Mouse (Mus musculus): ENCODE data around the gene Lefty1. TPM values are rescaled to one million over a fixed set of nuclear protein-coding genes. Genes with fewer than 3 reads are reported as not detected.
A peak's percentile ranks its signal among the peaks of the same experiment; 100 is the strongest.
"Not testable (repeated sequence)": the region's sequence is repeated elsewhere in the genome, so short reads cannot be mapped to it uniquely, and the experiment has no call there.

The Lefty1 gene
- total RNA-seq, 2 experiments from 2014 or later, result 0.48 to 0.79 TPM

DNA sequence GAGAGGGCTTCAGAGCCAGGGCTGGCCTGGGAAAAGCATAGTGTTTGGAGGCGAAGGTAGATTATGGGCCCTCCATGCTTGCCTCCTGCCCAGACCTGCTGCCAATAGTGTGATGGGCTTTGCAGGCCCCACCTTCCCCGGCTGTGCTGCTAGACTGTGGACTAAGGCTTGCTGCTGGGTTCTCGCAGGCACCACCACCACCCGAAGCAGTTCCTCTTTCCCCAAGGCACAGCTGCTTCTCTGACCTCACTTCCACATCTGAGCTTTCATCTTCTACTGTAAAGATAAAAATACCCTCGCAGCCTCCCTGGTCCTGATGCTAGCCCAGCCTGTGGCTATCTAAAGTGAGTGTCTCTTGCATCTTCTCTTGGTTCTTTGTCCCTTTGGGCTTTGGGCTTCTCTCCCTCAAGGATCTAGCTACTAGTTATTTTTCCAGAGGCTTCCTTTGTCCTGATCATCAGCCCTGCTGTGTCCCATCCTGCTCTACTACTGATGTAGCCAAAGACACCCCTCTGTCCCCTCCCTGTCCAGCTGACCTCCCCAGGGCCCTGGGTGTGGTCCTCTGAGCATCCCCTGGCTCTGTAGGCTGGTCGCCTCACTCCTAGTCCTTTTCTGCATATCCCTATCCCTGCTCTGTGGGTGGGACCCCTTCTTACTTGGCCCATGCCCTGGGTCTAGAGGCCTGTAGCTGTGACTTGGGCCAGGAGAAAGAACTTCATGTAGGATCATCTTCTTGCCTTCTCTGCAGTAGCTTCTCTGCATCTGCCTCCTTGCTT lies 12.4 kb upstream of the Lefty1 start:
- DNase-seq, result no peak

DNA sequence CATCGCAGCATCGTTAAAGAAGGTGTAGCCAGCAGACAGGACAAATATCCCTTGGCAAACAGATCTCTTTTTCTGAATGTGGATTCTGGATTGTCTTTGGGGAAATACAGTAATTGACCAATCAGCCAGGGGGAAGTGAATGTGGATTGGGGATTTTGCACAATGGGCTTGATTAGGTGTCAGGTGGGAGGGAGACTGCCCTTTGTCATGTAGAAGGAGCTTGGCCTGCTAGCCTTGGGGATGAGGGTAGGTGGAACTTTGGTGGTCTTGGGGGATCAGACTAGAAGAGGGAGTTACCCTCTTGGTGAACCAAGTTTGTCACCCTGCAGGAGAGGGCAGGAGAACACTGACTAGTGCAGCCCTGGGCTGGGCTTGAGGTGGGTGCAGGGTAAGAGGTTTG lies 10.1 kb upstream of the Lefty1 start:
- DNase-seq, result no peak

DNA sequence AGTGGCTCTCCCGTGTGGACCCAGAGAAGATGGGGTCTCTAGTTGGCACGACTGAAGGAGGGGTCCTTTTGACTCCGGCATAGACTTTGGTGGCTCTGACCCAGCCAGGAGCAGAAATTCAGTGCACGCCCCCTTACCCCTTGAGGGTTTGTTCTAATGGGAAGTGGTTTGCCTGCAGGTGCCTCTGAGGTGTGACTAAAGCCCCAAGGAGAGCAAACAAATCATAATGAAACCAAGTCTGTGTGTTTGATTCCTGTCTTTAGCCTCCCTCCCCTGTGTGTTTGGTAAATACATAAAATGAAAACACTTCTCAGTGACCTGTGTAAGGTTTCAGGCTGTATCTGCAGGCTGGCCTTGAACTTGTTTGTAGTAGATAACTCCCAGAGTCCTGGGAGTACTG lies 8.5 kb upstream of the Lefty1 start:
- DNase-seq, result no peak

DNA sequence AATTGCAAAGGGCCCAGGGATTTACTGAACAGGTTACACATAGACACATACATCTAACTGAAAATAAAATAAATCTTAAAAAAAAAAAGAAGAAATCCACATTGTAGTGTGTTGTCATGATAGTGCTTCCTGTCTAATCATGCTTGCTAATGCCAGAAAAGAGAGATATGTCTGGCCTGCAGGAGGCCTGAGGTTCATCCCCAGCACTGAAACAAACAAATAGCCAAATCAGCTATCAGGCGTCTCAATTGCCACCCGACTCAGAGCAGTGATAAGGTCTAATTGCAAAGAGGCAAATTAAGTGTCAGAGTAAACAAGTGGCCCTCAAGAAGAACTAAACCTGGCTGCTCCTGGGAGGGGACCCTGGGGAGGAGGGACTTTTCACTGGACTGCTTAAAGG lies 5.2 kb upstream of the Lefty1 start:
- DNase-seq, result no peak

DNA sequence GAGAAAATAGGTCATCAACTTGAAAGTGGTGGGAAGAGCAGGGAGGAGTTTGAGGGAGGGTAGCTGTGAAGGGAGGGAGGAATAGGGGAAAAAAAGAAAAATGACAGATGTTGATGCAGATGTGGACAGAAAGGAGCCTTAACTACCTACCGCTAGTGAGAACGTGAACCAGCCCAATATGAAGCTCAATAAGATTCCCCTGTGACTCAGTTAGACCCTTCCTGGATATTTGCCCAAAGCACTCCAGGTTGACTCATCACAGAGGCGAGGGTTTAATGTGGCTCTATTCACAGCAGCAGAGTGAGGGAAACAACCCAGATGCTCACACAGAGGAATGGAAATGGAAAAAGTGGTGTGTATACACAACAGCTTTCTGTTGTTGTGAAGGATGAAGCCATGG lies 3.7 kb upstream of the Lefty1 start:
- DNase-seq, result no peak

DNA sequence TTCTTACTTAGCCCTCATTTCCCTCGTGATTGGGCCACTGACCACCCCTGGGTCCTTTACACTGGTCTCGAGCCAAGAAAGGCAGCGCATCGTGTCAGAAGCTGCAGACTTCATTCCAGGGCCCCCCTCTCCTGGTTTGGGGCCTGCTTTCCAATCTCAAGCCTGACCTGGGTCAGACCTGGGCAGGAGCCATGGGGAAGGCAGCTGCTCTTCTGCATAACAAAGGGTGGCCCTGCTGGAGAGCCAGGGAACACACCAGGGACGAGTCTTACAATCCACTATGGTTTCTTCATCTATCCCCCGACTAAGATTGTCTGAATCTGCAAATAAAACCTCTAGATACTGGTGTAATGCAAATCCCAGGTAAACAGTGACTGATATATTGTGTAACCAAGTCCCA lies 1.2 kb upstream of the Lefty1 start:
- no peak for DNase-seq

DNA sequence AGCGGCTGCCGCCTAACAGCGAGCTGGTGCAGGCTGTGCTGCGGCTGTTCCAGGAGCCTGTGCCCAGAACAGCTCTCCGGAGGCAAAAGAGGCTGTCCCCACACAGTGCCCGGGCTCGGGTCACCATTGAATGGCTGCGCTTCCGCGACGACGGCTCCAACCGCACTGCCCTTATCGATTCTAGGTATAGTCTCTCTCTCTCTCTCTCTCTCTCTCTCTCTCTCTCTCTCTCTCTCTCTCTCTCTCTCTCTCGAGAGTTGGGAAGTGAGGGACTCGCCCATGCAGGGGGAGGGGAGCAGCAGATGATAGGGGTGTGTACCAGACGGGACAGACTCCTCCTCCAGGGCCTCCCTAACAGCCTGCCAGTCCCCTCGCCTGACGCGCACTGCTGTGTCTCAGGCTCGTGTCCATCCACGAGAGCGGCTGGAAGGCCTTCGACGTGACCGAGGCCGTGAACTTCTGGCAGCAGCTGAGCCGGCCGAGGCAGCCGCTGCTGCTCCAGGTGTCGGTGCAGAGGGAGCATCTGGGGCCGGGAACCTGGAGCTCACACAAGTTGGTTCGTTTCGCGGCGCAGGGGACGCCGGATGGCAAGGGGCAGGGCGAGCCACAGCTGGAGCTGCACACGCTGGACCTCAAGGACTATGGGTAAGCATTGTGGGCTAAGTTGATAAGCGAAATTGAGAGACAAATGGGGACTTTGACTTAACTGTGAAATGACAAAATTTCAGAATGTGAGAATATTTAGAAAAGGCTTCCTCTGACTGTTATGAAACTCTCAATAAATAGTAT lies 2.0 kb downstream of the Lefty1 start:
- peak; percentile 56 for DNase-seq

DNA sequence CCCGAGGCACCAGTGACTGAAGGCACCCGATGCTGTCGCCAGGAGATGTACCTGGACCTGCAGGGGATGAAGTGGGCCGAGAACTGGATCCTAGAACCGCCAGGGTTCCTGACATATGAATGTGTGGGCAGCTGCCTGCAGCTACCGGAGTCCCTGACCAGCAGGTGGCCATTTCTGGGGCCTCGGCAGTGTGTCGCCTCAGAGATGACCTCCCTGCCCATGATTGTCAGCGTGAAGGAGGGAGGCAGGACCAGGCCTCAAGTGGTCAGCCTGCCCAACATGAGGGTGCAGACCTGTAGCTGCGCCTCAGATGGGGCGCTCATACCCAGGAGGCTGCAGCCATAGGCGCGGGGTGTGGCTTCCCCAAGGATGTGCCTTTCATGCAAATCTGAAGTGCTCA lies 2.8 kb downstream of the Lefty1 start:
- DNase-seq, result not testable (repeated sequence)

DNA sequence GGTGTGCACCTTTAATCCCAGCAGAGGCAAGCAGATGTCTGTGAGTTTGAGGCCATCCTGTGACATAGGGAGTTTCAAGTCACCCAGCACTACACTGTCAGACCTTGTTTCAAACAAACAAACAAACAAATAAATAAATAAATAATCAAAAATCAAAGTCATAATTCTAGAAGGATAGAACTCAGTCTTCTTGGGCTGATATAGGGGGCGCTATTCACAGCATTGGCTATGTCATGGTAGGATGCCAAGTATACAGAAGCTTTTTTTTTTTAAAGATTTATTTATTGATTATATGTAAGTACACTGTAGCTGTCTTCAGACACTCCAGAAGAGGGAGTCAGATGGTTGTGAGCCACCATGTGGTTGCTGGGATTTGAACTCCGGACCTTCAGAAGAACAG lies 4.0 kb downstream of the Lefty1 start:
- DNase-seq, result not testable (repeated sequence)

DNA sequence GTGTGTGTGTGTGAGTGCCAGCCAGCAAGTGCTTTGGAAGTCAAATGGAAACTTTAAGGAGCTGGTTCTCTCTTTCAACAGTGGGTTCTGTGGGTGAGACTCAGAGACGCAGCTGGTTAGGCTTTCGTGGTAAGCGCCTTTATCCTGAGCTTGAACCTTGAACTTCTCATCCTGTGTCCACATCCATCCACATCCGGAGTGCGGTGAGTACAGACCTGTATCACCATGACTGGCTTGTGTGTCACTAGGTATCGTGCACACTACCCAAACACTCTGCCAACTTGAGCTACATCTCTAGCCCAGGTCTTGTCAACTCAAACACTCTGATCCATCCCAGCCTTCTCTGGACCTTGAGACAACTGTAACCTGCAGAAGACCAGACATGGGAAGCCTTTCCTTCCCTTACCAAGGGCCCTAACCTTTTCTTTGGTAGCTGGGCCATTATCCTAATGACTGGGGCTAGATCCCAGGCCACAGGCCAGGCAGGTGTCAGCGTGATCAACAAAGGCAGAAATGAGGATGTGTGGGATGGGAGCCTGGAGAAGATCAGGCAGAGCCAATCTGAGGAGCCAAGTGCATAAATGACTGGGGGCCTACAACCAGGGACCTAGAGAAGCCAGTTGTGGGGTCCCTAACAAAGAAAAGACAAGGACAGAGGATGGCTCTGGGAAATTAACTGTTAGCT lies 6.1 kb downstream of the Lefty1 start:
- no peak for DNase-seq

DNA sequence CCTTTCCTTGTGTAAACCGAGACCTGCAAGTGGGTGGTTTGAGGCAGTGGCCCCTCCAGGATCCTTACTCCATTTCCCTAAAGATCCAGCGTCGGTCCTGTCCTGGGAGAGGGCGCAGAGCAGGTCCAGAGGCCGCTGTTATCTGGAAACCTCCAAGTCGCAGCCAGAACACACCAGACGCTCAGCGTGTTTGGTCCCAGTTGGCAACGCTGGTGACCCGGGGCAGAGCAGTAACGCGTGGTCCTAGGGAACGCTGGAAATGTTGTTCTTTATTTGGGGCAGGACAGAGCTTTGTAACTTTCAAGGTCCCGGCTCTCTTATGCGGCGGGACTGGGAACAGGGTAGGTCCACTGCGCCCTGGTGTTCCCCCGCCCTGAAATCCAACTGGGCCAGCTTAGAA lies 6.9 kb downstream of the Lefty1 start:
- peak; percentile 43 for DNase-seq

DNA sequence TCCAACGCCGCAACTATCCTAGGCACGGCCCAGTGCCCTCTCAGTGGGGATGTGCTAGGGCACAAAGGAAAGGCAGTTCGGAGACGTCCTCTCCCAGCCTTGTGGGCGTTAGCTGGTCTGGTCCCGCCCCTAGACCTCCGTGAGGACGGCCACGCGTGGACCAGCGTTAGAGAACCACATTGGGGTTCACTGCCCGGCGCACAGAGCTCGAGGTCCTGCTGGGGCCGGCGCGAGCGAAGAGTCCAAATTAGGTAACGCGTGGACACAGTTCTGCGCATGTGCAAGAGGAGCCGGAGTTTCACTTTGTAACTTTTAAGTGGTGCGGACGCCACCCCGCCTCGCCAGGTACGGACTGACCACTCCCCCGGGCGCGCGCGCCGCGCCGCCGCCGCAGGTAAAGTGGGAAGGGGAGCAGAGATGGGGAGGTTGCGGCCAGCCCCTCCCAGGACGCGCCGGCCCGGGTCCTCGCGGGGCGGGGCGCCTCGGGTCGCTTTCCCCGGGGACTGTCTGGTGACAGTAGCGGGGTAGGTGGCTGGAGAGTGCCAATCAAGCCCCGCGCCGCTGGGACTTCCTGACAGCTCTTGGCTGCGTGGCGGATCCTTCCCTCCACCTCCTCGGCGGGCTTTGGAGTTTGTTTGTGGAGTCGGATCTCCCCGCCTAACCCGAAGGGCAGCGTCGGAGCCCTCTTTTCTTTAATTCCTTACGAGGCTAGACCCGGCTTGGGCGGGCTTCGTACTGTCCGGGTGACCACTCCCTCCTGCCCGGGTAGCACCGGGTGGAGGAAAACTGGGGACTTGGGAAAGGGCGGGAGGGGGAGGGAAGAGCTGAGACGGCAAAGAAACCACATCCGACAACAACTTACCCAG lies 7.6 kb downstream of the Lefty1 start, which contains the start of gene Tmem63a:
Gene Tmem63a, plus strand, starts transcription at position 179 of the 866 bp plus-strand sequence.
- DNase-seq, result peak; percentile 81

DNA sequence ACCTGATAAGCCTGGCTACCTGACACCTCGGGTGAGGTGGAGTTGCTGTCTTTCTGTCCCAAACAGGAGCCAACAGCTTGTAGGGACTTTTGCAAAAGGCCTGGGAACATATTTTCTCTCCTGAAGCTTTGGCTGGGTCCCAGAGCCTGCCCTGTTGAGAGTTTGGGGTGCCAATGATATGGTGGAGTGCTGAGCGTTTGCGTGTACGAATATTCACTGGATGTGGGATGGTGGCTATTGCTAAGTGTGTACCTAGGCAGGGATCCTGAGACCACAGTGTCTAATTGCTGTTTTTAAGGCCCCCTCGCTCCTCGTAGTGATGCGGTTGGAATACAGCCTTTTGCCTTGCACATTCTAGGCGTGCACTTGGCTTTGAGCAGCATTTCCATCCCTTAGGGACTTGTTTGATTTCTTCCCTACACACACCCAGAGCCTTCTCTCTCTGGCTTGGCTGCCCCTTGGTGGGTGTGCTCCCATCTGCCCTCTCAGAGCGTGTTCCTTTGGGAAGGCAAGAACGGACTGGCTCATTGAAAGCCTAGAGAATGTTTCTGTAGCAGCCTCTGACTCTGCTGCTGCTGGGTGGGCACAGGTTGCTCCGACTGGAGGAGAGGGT lies 8.3 kb downstream of the Lefty1 start:
- DNase-seq, result no peak

DNA sequence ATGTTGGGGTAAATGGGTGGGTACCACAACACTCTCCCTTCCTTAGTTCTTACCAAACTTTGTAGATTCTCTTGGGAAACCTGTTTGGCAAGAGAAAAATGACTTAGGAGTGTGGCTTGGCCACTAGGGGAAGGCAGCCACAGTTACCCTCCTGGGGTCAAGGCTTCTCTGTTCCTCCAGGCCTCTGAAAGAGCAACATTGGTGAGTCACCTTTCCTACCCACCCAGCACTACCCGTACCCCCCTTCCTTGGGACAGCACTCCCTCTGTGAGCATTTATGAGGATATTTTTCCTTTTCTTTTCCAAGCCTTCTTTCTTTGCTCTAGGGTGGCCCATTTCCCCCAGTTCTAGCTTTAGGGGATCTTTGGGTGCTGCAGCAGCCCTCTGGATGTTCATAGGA lies 9.1 kb downstream of the Lefty1 start:
- no peak for DNase-seq

DNA sequence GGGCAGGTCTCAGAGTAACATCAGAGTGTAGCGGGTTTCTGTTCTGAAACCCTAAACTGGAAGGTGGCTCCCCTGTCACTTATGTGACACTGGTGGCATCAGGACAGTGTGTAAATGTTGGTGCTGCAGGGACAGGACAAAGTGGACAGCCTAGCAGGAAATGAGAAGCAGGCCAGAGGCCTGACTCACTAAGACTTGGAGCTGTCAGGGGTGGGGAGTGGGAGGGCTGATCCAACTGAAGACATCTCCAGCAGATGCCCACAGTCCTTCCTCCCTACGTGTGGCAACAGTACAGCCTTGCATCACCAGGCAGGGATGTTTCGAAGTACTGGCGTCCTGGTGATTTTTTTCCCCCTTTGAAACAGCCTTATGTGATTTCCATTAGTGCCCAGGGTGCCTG lies 9.7 kb downstream of the Lefty1 start:
- no peak for DNase-seq

DNA sequence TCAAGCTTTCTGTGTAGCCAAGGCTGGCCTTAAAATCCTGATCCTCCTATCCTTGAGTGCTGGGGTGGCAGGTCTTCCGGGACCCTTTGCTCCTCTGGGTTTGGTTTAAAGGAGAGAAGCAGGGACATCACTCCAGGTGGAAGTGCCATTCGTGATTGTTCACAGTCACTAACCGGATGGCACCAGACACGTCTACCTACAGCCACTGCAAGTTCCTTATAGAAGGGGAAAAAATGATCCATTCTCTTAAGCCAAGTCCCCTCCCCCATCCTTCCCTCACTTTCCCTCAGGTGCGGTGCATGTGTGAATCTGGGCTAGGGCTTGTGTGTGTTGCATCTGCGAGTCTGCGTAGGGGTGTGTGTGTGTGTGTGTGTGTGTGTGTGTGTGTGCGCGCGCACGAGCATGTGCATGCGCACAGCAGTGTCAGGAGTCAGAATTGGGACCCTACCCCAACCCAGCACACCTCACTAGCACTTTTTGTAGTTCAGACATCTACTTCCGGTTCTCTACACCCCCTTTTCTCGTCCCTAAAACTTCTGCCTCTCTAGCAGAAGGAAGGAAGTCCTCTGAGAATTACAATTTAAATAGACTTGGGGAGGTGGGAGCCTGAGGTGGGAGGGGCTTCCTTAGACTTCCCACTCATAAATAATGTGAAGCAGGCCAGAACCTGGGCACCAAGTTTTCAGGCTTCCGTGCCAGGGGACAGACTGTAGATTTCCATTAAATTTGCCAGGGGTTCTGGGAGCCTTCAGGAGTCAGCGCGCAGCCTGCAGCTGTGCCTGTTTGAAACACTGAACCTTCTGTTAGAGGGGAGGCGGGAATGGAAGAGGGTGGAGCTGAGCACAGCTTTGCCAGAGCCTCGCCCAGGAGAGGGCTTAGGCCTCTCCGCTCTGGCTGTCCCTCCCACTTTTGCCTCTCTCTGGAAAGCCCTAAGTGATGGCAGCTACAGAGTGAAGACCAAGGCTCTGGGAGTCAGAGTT lies 10.5 kb downstream of the Lefty1 start:
- peak; percentile 70 for DNase-seq

DNA sequence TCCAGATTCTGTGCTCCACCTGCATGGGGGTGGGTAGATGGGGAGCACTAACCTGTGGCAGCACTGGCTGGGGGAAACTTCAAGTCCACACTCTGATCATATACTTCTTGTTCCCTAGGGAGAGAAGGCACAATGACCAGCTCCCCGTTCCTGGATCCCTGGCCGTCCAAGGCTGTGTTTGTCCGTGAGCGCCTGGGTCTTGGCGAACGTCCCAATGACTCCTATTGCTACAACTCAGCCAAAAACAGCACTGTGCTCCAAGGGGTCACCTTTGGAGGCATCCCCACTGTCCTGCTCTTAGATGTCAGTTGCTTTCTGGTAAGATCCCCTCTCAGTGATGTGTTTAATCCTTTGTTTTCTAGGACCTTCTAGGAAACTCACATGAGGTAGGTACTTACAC lies 11.6 kb downstream of the Lefty1 start:
- no peak for DNase-seq

DNA sequence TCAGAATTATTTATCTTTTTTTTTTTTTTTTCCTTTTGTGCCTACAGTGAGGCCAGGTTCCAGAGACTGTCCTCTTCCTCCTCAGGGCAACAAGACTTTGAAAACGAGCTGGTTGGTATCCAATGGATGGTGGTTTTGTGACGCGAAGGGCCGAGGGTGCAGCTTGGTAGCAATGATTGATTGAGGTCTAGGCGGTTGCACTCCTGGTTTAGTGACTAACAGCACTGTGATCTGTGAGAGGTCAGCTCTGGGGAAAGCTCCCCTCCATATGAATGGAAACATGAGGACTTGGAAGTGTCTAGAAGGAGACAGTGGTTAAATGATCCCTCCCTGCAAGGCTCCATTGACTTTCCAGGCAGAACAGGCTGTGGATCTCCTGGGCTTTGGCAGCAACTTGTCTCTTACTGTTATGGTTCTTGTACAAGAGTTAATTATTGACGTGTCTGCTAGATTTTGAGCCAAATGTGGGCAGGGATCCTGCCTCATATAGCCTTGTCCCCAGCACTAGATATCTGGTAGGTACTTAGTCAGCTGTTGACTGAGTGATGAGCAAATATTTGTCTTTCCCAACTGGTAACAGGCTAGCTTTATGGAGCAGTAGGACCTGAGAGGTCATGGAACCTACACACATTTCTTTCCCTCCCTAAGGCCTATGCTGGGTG lies 17.4 kb downstream of the Lefty1 start:
- DNase-seq, result no peak

DNA sequence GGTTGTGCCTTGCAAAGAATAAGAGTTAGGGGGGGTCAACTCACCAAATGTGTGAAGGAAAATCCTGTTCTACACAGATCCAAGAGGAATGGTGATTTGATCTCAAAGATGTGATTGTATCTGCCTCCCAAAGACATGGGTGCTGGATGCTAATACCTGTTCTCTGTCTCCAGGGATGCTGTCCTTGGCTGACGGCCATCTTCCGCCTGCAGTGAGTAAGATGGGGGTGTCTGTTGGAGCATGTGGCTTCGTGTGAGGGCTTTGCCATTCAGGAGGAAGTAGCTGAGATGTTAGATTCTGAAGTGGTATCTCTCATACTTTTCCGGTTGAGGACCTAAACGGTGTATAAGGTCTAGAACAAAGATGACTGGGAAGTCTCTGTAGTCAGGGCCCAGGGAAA lies 18.0 kb downstream of the Lefty1 start:
- DNase-seq, result no peak

DNA sequence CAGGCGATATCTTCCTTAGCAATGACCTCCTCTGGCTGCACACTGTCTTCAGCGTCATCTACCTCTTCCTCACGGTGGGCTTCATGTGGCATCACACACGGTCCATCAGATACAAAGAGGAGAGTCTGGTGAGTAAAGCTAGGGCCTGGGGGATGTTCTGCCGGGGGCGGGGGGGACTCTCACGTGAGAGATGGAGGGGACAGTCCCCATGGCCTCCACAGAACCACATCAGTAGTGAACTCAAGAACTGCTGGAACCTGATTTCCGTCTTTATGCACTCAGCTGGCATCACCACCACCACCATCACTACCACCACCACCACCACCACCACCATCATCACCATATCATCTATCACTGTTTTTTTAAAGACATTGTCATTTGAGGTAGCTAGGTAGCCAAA lies 21.6 kb downstream of the Lefty1 start:
- no peak for DNase-seq
